Mouse (Mus musculus): Measurements from ENCODE around the gene Pdzd2. TPM values are rescaled to one million over a fixed set of nuclear protein-coding genes. Genes with fewer than 3 reads are reported as not detected.

The Pdzd2 gene
- total RNA-seq, 2 experiments from 2014 or later = 0.17 TPM; not detected in 1

DNA sequence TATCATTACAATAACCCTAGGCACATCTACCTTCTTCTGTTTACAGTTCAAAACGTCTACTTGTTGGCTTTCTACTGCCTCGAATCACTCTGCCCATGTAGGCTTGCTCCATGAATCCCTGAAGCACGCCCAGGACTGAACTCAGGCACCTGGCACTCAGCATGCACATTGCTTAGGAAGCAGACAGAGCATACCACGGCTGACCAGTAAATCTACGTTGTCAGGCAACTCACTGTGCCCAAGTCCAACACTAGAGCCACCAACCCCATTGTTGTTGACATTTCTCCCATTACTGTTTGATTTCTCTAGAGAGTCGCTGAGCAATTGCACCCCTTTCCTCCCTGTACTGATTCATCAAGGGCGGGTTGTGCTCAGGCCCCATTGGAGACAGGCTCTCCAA, 110.6 kb downstream of the Pdzd2 start:
- no peak for ATAC-seq (replicated peaks; ENCODE audit: low FRiP score, poor library complexity, severe bottlenecking)

DNA sequence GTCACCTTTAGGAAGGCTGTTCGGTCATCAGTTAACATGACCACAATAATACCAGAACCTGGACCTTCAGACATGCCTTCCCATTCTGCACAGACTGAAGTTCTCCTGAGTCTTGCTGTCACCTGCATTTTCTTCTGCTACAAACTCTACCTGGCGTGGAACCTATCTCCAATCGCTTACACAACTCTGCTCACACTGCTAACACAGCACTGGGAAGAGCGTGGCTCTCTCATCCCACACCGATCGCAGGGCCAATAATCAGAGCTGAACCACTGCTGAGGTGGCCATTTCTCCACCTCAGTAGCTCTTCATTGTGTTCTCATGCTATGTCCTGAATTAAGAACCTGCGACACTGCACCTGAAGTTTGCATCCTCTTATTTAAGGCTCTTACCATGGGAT, 111.3 kb downstream of the Pdzd2 start:
- ATAC-seq (replicated peaks; ENCODE audit: low FRiP score, poor library complexity, severe bottlenecking) = no peak

DNA sequence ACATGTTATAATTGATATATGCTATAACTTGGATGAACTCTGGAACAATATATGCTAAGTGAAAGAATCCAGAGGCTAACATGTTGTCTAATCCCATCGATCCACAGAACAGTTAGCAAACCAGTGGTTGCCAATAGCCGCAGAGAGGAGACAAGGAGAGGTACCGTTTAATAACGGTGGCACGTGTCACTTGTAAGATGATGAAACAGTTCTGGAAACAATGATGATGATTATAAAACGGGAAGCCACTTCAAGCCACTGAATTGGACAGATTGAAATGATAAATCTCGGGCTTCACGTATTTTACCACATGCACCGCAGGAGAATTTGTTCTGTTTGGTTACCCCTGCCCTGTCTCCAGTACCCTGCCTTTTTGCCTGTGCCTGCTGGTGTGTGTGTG, 112.8 kb downstream of the Pdzd2 start:
- ATAC-seq (replicated peaks; ENCODE audit: low FRiP score, poor library complexity, severe bottlenecking) = no peak

DNA sequence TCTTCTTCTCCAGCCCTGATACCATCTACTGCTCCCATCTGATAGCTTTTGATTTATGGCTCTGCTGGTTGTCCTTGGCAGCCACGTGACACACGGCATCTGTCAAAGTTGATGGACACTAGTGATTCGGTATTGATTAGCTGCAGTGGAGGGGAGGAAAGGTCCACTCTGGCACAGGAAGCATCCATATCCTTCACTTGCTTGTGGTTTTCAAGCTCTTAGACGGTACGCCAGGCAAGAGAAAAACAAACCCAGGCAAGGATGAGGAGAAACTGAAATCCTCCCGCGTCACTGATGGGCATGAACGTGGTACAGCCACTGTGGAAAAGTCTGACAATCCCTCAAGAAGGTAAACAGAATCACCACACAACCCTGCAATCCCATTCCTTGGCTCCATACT, 113.6 kb downstream of the Pdzd2 start:
- ATAC-seq (replicated peaks; ENCODE audit: low FRiP score, poor library complexity, severe bottlenecking) = no peak

DNA sequence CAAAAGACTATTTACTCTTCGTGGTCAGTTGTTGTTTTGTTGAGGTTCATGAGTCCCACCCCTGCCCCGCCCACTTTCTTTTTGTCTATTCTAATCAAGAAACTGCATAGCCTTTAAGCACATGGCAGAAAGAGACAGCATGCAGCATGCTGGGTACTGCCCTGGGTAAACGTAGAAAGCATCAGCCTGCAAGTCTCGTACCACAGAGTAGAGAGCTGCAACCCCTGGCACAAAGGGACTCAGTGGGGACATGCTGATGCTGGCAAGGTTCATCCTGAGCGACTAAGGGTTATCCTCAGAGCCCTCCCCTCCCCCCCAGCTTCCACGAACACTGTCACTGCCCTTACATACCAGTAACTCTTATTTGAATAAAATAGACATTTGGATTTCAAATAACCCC, 114.2 kb downstream of the Pdzd2 start:
- no peak for ATAC-seq (replicated peaks; ENCODE audit: low FRiP score, poor library complexity, severe bottlenecking)

DNA sequence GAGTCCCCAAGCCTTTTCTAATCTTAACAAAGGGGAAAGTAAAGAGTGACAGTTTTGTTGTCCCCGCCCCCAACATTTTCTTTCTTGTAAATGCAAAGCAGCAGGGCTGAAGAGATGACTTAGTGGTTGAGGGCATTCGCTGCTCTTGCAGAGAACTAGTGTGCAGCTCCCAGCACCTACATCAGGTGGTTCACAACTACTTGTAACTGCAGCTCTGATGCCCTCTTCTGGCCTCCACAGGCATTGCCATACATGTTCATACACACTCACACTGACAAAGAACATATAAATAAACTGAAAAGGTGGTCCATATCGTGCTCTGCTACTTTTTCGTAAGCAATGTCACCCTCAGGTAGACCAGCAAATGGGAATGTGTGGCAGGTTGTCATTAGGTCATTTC, 116.2 kb downstream of the Pdzd2 start:
- ATAC-seq (replicated peaks; ENCODE audit: low FRiP score, poor library complexity, severe bottlenecking) = no peak

DNA sequence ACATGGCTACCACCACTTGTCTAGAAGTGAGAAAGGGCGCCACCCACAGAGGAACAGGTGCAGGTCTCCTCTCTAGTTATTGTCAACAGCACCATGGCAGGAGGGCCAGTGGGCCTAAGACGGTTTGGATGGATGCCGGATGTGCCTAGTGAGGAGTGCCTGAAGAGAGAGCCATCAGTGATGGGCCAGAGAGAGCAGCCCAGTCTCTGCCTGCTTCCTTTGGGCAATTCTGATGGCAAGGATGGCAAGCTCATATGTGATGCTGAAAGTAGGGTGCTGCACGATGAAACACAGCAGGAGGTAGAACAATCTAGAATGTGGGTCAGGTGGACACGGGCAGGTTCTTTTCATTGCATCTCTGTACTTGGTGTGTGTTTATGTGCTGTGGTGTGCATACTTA, 117.0 kb downstream of the Pdzd2 start:
- no peak for ATAC-seq (replicated peaks; ENCODE audit: low FRiP score, poor library complexity, severe bottlenecking)

DNA sequence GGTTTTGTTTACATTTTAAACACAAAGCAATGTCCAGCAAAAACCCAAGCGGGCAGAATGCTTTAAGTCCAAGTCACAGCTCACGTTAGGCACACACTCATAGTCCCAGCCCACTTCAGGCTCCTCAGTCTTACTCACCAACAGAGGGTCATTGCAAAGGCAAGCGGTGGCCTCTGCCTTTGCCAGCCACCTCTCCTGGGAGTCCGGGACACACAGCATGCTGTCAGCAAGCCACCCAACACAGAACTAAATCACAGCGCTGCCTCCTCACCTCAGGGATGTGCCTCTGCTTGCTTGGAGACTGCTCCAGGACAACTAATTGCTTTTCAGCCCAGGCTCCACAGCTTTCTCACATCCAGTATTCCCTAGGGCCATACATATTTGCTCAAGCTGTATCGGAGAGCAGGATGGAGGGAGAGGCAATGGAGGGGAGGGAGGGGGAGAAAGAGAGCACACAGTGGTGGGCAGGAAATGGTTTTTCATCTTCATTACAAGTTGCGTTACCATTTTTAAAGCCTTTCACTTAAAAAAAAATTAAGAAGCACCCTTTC, 117.6 kb downstream of the Pdzd2 start:
- ATAC-seq (replicated peaks; ENCODE audit: low FRiP score, poor library complexity, severe bottlenecking) = no peak

GRCm38 (mm10) chr15:12619273-12619672, 120.5 kb downstream of the Pdzd2 start:
- no peak for ATAC-seq (replicated peaks; ENCODE audit: low FRiP score, poor library complexity, severe bottlenecking)

DNA sequence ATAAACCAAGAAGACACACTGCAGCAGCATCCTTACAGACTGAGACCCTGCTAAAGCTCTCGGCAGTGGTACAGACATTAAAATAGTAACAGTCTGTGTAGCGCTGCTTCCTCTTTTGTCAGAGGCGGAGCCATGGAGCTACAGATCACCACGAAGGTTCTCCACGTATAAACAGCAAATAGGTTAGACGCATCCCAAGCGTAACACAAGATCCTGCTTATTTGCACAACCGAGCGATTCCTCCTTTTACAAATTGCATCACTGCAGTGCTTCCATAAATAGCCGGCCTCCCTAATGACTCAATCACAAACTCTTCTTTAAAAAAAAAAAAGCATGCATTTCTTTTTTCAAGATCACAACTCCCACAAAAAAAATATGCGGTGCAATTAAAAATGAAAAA, 122.1 kb downstream of the Pdzd2 start:
- ATAC-seq (replicated peaks; ENCODE audit: low FRiP score, poor library complexity, severe bottlenecking) = no peak

- no peak for ATAC-seq (replicated peaks; ENCODE audit: low FRiP score, poor library complexity, severe bottlenecking)
Observed at GRCm38 (mm10) chr15:12617220-12617619, 122.5 kb downstream of the Pdzd2 start.

- no peak for ATAC-seq (replicated peaks; ENCODE audit: low FRiP score, poor library complexity, severe bottlenecking)
Observed at GRCm38 (mm10) chr15:12614944-12615878, 124.5 kb downstream of the Pdzd2 start.

DNA sequence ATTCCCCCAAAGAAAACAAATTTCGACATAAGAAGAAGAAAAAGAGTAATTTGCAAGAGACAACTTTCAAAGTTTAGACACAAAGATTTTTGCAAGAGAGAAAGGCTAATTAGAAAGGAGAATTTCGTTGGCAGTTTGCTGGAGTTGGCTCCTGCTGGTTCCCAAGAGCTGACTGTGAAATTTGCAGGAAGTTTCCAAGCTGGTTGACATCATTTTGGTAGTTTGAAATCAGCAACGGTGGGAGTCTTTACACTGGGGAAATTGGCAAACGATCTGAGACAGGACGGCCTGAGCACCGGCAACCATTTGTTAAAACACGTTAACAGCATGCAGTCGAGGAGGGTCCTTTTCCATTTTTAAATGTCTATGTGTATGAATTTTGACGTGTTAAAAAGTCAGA, 125.7 kb downstream of the Pdzd2 start:
- no peak for ATAC-seq (replicated peaks; ENCODE audit: low FRiP score, poor library complexity, severe bottlenecking)

DNA sequence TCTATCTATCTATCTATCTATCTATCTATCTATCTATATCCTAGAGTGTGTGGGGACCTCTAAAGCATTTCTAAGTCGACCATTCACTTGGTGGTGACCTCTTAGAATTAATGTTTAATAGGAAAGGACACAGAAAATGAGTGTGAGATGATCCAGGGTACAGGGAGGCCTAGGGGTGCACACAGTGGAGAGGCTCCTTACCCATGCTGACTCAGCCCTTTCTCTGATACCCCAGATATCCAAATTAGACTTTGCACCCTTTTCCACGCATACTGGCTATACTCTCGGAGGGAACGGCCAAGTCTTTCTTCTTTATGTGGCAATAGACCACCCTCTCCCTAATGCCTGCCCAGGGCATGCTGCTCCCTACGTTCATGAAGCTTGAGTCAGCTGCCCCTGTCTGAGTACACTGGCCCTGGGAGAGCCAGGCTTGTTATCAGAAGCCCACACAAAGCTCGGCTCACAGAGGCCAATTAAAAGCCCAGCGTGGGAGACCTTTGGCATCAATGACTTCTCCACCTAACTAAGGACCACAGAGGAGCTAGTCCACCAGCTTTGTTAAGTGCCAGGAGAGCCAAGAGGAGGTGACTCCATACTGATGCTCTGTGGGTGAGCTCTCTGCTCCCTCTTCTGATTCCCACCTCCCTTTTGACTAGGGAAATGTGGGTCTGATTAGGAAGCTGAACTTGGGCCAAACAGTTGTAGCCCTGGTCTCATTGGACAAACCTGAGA, 126.6 kb downstream of the Pdzd2 start:
- ATAC-seq (replicated peaks; ENCODE audit: low FRiP score, poor library complexity, severe bottlenecking) = no peak

DNA sequence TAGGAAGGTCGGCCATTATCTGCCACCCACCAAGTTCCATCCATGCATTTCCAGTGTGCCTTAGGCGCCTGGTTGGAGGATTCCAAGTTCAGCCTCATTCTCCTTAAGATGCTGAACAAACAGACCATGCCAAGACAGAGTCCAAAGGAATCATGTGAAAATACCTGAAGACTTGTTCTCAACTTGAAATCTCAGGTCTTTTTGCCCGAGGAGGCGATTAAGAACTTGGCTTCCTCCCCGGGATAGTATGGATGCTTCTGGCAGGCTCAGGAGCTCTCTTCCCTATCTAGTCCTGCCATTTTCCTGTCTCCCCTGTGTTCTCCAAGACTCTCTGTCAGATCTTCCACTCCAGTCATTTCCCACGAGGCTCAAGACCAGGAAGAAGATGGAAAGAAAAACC, 131.6 kb downstream of the Pdzd2 start:
- no peak for ATAC-seq (replicated peaks; ENCODE audit: low FRiP score, poor library complexity, severe bottlenecking)

DNA sequence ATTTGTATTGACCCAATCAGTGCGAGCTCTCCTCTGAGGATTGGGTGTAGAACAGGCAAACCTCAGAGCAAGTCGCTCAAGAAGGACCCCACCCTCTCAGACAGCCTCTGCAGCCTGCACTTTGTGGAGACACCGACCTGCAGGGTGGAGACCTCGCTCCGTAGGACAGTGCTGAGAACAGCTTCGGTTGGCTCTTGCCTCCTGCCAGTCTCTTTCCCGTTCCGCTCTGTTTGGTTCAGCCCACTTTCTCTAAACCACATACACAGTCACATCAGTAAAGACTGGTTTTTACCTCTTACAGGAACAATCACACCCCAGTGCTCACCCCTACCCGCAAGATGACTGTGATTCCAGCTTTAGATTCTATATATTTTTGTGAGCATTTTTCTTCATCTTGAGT, 133.4 kb downstream of the Pdzd2 start:
- ATAC-seq (replicated peaks; ENCODE audit: low FRiP score, poor library complexity, severe bottlenecking) = no peak

DNA sequence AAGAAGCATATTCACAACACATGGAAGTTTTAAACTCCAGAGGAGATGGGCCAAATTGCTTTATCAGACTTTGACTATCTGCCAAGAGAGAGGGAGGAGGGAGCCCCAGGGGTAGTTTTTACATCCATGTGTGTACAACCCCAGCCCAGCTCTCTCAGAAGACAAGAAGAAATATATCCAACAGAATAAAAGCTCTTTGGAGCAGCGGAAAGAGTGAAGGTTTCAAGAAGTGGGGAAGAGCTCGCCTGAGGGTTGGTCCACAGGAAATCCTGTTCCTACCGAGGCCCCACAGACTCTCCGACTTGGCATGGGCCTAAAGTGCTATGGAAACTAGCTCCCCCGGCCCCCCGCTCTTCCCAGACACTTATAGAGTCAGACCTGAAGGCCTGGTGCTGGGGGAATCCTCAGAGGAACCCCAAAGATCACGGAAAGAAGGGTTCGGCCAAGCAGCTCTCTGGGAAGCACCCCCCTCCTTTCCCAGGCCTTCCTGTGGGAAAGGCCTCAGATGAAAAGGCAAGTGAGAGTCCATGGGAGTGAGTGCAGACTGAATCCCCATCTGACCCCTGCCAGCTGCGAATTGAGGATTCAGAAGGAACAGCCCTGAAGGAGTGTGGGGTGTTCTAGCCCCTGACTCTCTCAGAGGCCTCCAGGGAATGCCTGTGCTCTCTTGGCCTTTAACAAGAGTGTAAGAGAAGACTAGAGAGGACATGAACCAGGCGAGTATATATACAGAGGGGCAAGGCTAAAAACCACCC, 134.3 kb downstream of the Pdzd2 start:
- no peak for ATAC-seq (replicated peaks; ENCODE audit: low FRiP score, poor library complexity, severe bottlenecking)

- no peak for ATAC-seq (replicated peaks; ENCODE audit: low FRiP score, poor library complexity, severe bottlenecking)
Observed at GRCm38 (mm10) chr15:12603674-12604073, 136.1 kb downstream of the Pdzd2 start.

DNA sequence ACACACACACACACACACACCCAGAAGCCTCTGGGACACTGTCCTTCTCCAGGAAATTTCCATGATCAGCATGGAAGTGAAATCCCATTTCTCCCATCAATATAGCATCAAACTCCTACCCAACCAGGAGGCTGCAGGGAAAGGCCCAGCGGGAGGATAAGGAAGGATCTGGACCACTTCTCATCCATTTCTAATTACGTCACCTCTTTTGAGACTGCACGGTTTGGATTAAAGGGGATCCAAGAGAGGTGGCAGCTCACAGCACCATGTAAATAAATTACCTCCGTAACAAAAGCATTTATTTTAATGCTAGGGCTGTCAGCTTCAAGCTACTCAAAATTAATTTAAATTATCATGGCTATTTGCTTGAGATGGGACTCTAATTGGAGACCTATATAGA, 146.6 kb downstream of the Pdzd2 start:
- ATAC-seq (replicated peaks; ENCODE audit: low FRiP score, poor library complexity, severe bottlenecking) = no peak

DNA sequence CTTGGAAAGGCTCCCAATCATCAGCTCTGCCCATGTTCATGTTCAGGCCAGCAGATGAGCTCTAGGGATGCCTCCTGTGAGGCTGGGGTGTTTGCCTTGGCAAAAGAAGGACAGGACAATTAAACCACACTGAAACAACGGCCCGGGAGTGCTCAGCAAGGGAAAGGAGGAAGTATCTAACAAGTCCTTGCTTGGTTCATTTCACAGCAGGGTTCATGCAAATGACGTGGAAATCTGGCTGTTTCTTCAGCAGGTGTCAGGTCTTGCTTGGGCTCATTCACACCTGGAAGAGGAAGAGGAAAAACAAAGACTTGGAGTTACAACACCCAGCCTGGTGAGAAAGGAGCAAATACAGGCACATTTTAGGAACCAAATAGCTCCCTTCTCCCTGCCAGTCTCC, 147.1 kb downstream of the Pdzd2 start:
- ATAC-seq (replicated peaks; ENCODE audit: low FRiP score, poor library complexity, severe bottlenecking) = no peak
